Mouse (Mus musculus) lung, adult 2 months (tissue): ENCODE data around the gene Pck1.

Source experiments
- CTCF ChIP-seq: fragments of 200-500 bp; IDR thresholded peaks from 2 replicates; pipeline ENCODE4 v1.5.1; 2011; ENCODE audit warnings: mild to moderate bottlenecking, low read length, control low read depth; ENCODE audit not compliant: insufficient read depth
- POLR2A ChIP-seq: fragments of 200-500 bp; IDR thresholded peaks from 2 replicates; pipeline ENCODE4 v1.6.1; 2011; ENCODE audit warnings: low read depth, mild to moderate bottlenecking, control low read depth, low read length, borderline replicate concordance; ENCODE audit errors: extremely low read depth

GRCm38 (mm10) chr2:173146728-173147127 lies 6.1 kb upstream of the Pck1 start:
- TF ChIP-seq CTCF: no peak
- TF ChIP-seq POLR2A: no peak
